Mouse (Mus musculus): ENCODE data around the gene Zdbf2.

DNA sequence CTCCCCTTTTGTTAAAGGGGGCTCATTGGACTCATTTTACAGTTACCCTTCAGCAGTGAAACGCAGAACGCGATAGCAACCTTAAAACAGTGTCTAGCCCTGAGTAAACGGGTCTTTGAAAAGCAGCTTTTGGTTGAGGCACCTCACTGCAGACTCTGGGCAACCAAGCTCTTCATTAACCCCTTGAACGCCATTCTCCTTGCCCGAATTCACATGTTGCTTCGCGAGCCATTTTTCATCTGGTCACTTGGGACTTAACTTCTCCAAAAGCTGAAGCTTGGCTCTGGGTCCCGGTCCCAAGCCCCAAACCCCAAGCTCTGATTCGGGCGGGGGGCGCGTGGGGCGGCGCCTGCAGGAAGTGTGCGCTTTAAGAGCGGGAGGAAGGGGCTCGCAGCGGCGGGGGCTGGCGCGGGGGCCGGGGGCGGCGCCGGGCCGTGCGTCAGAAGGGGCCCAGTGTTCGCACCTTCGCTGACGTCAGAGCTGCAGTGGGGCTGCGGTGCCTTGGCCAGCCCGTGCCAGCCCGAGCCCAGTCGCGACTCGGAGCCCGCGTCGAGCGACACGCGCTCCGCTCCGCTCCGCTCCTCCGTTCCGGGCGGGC, at the start of gene Zdbf2:
- TF ChIP-seq MAFK (IDR thresholded peaks at IDR 0.05; ENCODE audit: insufficient replicate concordance, low read length): no peak
- no peak for TF ChIP-seq MXI1 (IDR thresholded peaks at IDR 0.05; ENCODE audit: low read depth, low read length)
- no peak for TF ChIP-seq USF2 (conservative IDR thresholded peaks at IDR 0.05; ENCODE audit: low read depth, low read length)
- no peak for TF ChIP-seq ZNF384 (IDR thresholded peaks at IDR 0.05; ENCODE audit: low read depth, low read length)
- no peak for TF ChIP-seq TCF12 (IDR thresholded peaks at IDR 0.05; ENCODE audit: low read depth, low read length)
- no peak for TF ChIP-seq KAT2A (IDR thresholded peaks at IDR 0.05; ENCODE audit: insufficient replicate concordance, low read length)
- no peak for TF ChIP-seq BHLHE40 (IDR thresholded peaks at IDR 0.05; ENCODE audit: low read depth, low read length)
- TF ChIP-seq CTCF (conservative IDR thresholded peaks at IDR 0.05 in 1 of 2, IDR thresholded peaks at IDR 0.05 in 1 of 2; ENCODE audit: low read depth in 2 of 2, low read length in 2 of 2): no peak
- no peak for TF ChIP-seq RCOR1 (conservative IDR thresholded peaks at IDR 0.05; ENCODE audit: low read depth, low read length)
- no peak for TF ChIP-seq CHD2 (IDR thresholded peaks at IDR 0.05; ENCODE audit: low read length)

Data from CH12.LX (cell line).